Mouse (Mus musculus) cortical plate, adult 2 months (tissue): ENCODE data around the gene Gm17662.

Experiments used
- CTCF ChIP-seq: fragments of 200-500 bp; IDR thresholded peaks from 2 replicates; pipeline ENCODE4 v1.5.1; 2011; ENCODE audit warnings: mild to moderate bottlenecking, control low read depth, low read length; ENCODE audit not compliant: insufficient read depth; ENCODE audit errors: extremely low read depth
- POLR2A ChIP-seq: fragments of 200-500 bp; IDR thresholded peaks from 2 replicates; pipeline ENCODE4 v1.6.1; 2011; ENCODE audit warnings: mild to moderate bottlenecking, low read length, control low read depth; ENCODE audit not compliant: insufficient read depth; ENCODE audit errors: extremely low read depth

DNA sequence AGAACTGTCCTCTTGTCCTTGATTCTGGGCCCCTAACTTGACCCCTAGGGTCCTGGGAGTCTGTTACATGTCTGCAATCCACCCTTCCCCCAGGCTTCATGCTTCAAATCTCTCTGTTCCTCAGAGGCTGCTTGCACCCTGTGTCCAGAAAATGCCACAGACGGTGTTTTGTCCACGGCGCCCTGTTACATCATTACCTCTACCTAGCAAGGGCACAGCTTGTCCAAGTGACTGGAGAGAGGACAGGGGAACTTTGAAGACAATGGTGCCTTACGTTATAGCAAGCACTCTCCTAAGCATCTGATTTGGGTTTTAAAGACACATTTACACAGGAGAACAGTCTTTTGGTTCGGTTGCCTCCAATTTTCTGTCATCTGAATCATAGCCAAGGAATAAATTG lies 36.5 kb downstream of the Gm17662 start:
- TF ChIP-seq CTCF: no peak
- TF ChIP-seq POLR2A: no peak
